Mouse (Mus musculus): Measurements from ENCODE around the gene Plk5.

GRCm38 (mm10) chr10:80363734-80364133, 7.5 kb downstream of the Plk5 start:
- no peak for TF ChIP-seq TAL1 (IDR thresholded peaks at IDR 0.05; ENCODE audit: low read length)
- TF ChIP-seq GATA1 (IDR thresholded peaks at IDR 0.05; ENCODE audit: low read length): no peak

All from erythroblast, embryonic 14.5 days (primary cell).